10 mouse cellular contexts compared by ENCODE assay signal in genomic region chr17:31011551-31012394, GRCm38 (mm10). TPM values are rescaled to one million over a fixed set of nuclear protein-coding genes. Genes with fewer than 3 reads are reported as not detected.
DNase-seq lines count a peak whose midpoint lies in the region; ATAC-seq lines count a peak whose summit lies in the region.
"Had no signal": no experiment of that assay in that cellular context is flagged by ENCODE, and none has a peak within 500 bp of the region (broad histone marks: within the 10 kb centered on the region; RNA-seq: fewer than 3 reads in every experiment).

No protein-coding gene starts in this region.

- ATAC-seq in common myeloid progenitor, adult 5-6 weeks (replicated peaks; ENCODE audit: low read depth, poor library complexity, severe bottlenecking): peak; percentile 88
- ATAC-seq in liver, embryonic 11.5 days (replicated peaks; ENCODE audit: low FRiP score): no peak

- H3K36me3 ChIP-seq in liver, embryonic 11.5 days (ENCODE audit: control insufficient read depth, insufficient read depth, low read length): no peaks in the 10 kb centered on the region
- H3K36me3 ChIP-seq: neural tube, embryonic 13.5 days had no signal

- intact Hi-C loops in heart, postnatal 14 days (cut with DNase I): loop anchor here (1.0 to 5.0 kb wide), 3 partner anchors 108 to 231 kb away; no protein-coding TSS in a partner anchor

- H3K4me3 ChIP-seq in liver, embryonic 11.5 days (ENCODE audit: low read depth, low read length): no peak overlapping the region
- H3K4me3 ChIP-seq: neural tube, embryonic 13.5 days had no signal

- H3K4me2 ChIP-seq in liver, embryonic 11.5 days: no peak overlapping the region
- H3K4me2 ChIP-seq: neural tube, embryonic 13.5 days had no signal

- DNase-seq in ovary, postnatal 10 days (ENCODE audit: low spot score): peak; percentile 12
- DNase-seq in ovary, adult 18-20 months (ENCODE audit: low spot score): no peak
- peak; percentile 78 for DNase-seq in ZHBTc4 (ENCODE audit: low read depth, low spot score)
- DNase-seq in heart, postnatal 14 days: peak; percentile 64 to 77
- peak; percentile 61 for DNase-seq in liver, embryonic 11.5 days (ENCODE audit: low spot score)
- DNase-seq in ovary, postnatal 14 days (ENCODE audit: low spot score): peak; percentile 37
- DNase-seq in layer of hippocampus, adult 8-10 months (ENCODE audit: low spot score in 2 of 2): no peak

- H3K9me3 ChIP-seq in liver, embryonic 11.5 days (ENCODE audit: control insufficient read depth, low read length): no peaks in the 10 kb centered on the region
- H3K9me3 ChIP-seq: neural tube, embryonic 13.5 days had no signal

- H3K27ac ChIP-seq in liver, embryonic 11.5 days (ENCODE audit: low read depth, low read length): no peak overlapping the region
- H3K27ac ChIP-seq: neural tube, embryonic 13.5 days had no signal

- no peaks in the 10 kb centered on the region for H3K27me3 ChIP-seq in liver, embryonic 11.5 days (replicated peaks; ENCODE audit: control insufficient read depth, insufficient read depth, low read length)
- H3K27me3 ChIP-seq: neural tube, embryonic 13.5 days had no signal

- H3K9ac ChIP-seq in liver, embryonic 11.5 days (ENCODE audit: low read depth, low read length): no peak overlapping the region
- H3K9ac ChIP-seq: neural tube, embryonic 13.5 days had no signal

- H3K4me1 ChIP-seq in liver, embryonic 11.5 days (replicated peaks; ENCODE audit: control insufficient read depth, insufficient read depth, low read length): no peaks in the 10 kb centered on the region
- H3K4me1 ChIP-seq: neural tube, embryonic 13.5 days had no signal

- WGBS in liver, embryonic 11.5 days: 30% methylated on average over 9 of the region's 9 CpGs

RNA-seq across cellular contexts. Expression of gene Abcg1, which starts 45.7 kb away (rescaled TPM):
- 19.5 and 22.7 TPM in 2 replicates for total RNA-seq in common myeloid progenitor, adult 5-6 weeks (2017)
- total RNA-seq in heart, postnatal 14 days (2021): 10 to 100 TPM; 11.0 to 13.5 TPM
- polyA plus RNA-seq in liver, embryonic 11.5 days (2014; fragmentation: Nextera tagmentation; extraction: Ambion mirVana): 6.5 and 6.7 TPM in 2 replicates
- 10 to 100 TPM; 75.8 to 84.4 (median 81.0) TPM for total RNA-seq in layer of hippocampus, adult 8-10 months (2022)

RNA-seq across cellular contexts. Expression of gene Umodl1, which starts 57.3 kb away (rescaled TPM):
- not detected in 2 replicates for total RNA-seq in common myeloid progenitor, adult 5-6 weeks (2017)
- not detected for total RNA-seq in heart, postnatal 14 days (2021)
- polyA plus RNA-seq in liver, embryonic 11.5 days (2014; fragmentation: Nextera tagmentation; extraction: Ambion mirVana): not detected in 2 replicates
- total RNA-seq in layer of hippocampus, adult 8-10 months (2022): 1 to 10 TPM in 1 of 4 experiments, under 1 TPM in 3; 0.70 to 1.0 (median 0.85) TPM
- polyA plus RNA-seq: gonadal fat pad, adult 2 months; neural tube, embryonic 13.5 days had no signal

Comparison
In these comparisons a context has a peak if more than half of its experiments do, and no peak if none do; other contexts are left out.
1. DNase-seq: peak in ovary, postnatal 10 days (single experiment), ZHBTc4 (single experiment), heart, postnatal 14 days (2 of 2), liver, embryonic 11.5 days (single experiment) and ovary, postnatal 14 days (single experiment); none in ovary, adult 18-20 months (single experiment) and layer of hippocampus, adult 8-10 months (0 of 2).